Mouse (Mus musculus): ENCODE data around the gene Prg2.

- TF ChIP-seq GATA1 (IDR thresholded peaks at IDR 0.05; ENCODE audit: low read length) (no peak), TAL1 (IDR thresholded peaks at IDR 0.05; ENCODE audit: low read length) (no peak)
Observed at GRCm38 (mm10) chr2:84951027-84951426, 29.2 kb upstream of the Prg2 start.

All from erythroblast, embryonic 14.5 days (primary cell).